Mouse (Mus musculus) midbrain, embryonic 13.5 days (tissue): ENCODE data around the gene Idua. TPM values are rescaled to one million over a fixed set of nuclear protein-coding genes. Genes with fewer than 3 reads are reported as not detected.

Experiments
- ATAC-seq: fragments of 200-750 bp; cut with Nextera tagmentation; 2 replicates; pipeline ENCODE4 v1.8.0; 2017; ENCODE audit warnings: mild to moderate bottlenecking, moderate TSS enrichment, moderate library complexity
- H3K27ac ChIP-seq: fragments of 300-500 bp; sonication (generic); 2 replicates; pipeline ENCODE4 v1.5.1; 2015; ENCODE audit warnings: inconsistent platforms, mild to moderate bottlenecking, moderate library complexity
- H3K27me3 ChIP-seq: fragments of 300-500 bp; sonication (generic); 2 replicates; pipeline ENCODE4 v1.6.1; 2015; ENCODE audit warnings: mild to moderate bottlenecking, inconsistent platforms
- H3K36me3 ChIP-seq: fragments of 300-500 bp; sonication (generic); 2 replicates; pipeline ENCODE4 v1.6.1; 2015; ENCODE audit warnings: mild to moderate bottlenecking, inconsistent platforms
- H3K4me1 ChIP-seq: fragments of 300-500 bp; sonication (generic); replicated peaks from 2 replicates; pipeline ENCODE4 v1.6.1; 2015; ENCODE audit warnings: inconsistent platforms
- H3K4me2 ChIP-seq: fragments of 300-500 bp; sonication (generic); replicated peaks from 2 replicates; pipeline ENCODE4 v1.6.1; 2015; ENCODE audit warnings: moderate library complexity, mild to moderate bottlenecking, inconsistent platforms
- H3K4me3 ChIP-seq: fragments of 300-500 bp; sonication (generic); replicated peaks from 2 replicates; pipeline ENCODE4 v1.5.1; 2015; ENCODE audit warnings: mild to moderate bottlenecking, inconsistent platforms
- H3K9ac ChIP-seq: fragments of 300-500 bp; sonication (generic); replicated peaks from 2 replicates; pipeline ENCODE4 v1.6.1; 2015; ENCODE audit warnings: mild to moderate bottlenecking, inconsistent platforms
- H3K9me3 ChIP-seq: fragments of 300-500 bp; sonication (generic); 2 replicates; pipeline ENCODE4 v1.6.1; 2016; ENCODE audit warnings: mild to moderate bottlenecking, inconsistent platforms
- WGBS: fragments of 180-500 bp; shearing (Covaris S2); methylation state at CpG from one replicate; pipeline ENCODE4 v1.1.7; 2015; 5-methylcytosine and 5-hydroxymethylcytosine counted together
- polyA plus RNA-seq: library from polyadenylated mRNA; unstranded; fragments of >200 nt; fragmentation: Nextera tagmentation; extraction: Ambion mirVana; gene quantifications from 2 replicates; pipeline ENCODE4 v1.2.1, GENCODE M21; 2015

The Idua gene
- polyA plus RNA-seq, 1 experiment from 2014 or later: 10.6 TPM

DNA sequence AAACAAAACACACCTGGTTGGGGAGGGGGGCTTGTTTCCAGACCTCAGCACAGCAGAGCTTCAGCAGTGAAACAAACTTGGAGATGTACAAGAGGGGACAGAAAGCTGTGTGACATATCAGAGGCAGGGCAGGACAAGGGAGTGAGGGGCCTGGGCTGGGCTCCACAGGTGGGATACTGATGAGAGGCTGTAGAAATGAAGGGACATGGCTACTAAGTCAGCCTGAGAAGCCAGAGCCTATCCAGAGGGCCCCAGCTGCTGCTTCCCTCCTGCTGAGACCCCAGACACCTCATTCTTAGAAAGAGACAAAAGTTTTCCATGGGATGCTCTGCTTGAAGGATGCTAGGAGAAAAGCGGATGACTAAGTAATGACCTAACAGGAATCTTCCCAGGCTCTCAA lies 1.5 kb upstream of the Idua start:
- 87% methylated on average over 1 of the region's 1 CpGs for WGBS
- Histone ChIP-seq H3K4me3 (no peak overlapping the region), H3K4me2 (no peak overlapping the region; the same call in none of the 2 replicates), H3K27me3 (no peaks in the 10 kb centered on the region), H3K9ac (0 out of 2 replicates have a peak overlapping the region, but pooled peaks have one; percentile 94), H3K9me3 (no peaks in the 10 kb centered on the region), H3K27ac (no peak overlapping the region), H3K36me3 (peaks cover 44% of the 10 kb centered on the region), H3K4me1 (peaks cover 31% of the 10 kb centered on the region)
- no peak for ATAC-seq

DNA sequence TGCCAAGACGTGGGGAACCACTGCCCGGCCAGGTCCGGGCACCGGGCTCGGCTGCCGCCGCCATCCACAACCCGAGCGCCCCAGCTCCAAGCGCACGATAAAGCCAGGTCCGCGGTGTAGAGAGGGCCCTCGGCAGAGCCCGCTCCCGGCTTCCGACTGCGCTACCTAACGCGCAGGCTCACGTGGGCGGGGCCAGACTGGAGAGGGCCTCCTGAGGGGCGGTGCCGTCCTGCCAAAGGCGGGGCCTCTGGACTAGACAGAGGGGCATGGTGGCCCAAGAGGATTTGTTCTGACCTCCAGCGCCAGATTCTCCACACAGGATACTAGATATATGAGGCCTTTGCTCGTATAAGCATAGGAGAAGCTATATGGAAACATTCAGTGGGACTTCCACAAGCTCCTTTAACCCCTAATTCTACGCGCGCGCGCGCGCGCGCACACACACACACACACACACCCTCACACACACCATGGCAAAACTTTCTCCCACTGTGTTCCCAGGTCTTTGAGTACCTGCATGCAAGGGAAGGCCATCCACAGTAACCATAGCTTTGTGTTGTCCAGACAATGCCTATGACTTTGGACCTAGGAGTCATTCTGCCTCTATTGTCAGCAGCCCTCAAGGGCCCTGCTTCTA lies 619 bp downstream of the Idua start:
- whole genome bisulfite sequencing: 13% methylated on average over 36 of the region's 36 CpGs

DNA sequence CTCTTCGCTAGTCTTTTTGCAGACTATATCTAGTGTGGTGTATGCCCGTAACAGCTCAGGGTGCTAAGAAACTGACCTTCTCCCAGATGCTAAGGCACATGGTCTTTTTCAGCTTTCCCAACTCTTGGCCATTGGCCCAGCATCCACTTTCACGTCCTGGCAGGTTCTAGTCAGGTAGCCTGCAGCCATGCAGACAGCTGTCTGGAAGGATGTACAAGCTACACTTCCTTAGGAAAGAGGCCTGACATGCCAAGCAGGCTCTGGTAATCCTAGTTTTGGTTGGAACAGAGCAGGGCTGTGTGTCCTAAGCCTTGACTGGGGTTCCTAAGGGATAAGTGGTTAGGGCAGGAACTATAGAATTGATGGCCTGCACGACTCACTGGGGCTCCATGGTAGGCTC lies 2.6 kb downstream of the Idua start:
- no peak for ATAC-seq
- no peaks in the 10 kb centered on the region for H3K9me3 ChIP-seq
- H3K4me2 ChIP-seq: no peak overlapping the region
- H3K9ac ChIP-seq: no peak overlapping the region
- peaks cover 30% of the 10 kb centered on the region for H3K4me1 ChIP-seq
- no peaks in the 10 kb centered on the region for H3K27me3 ChIP-seq
- no peak overlapping the region for H3K27ac ChIP-seq
- 82% methylated on average over 4 of the region's 4 CpGs for WGBS
- no peak overlapping the region for H3K4me3 ChIP-seq
- peaks cover 4% of the 10 kb centered on the region; the same call in 1 of the 2 replicates for H3K36me3 ChIP-seq

More for the DNA sequence above, 619 bp downstream of the Idua start:
- H3K9me3 ChIP-seq: no peaks in the 10 kb centered on the region
- peak; percentile 98 for ATAC-seq
- H3K27ac ChIP-seq: peak overlapping the region; percentile 44; the same call in 1 of the 2 replicates
- H3K27me3 ChIP-seq: no peaks in the 10 kb centered on the region
- H3K36me3 ChIP-seq: peaks cover 22% of the 10 kb centered on the region
- peak overlapping the region; percentile 88 for H3K4me3 ChIP-seq
- H3K9ac ChIP-seq: peak overlapping the region; percentile 94
- H3K4me2 ChIP-seq: peak overlapping the region; percentile 93
- peaks cover 31% of the 10 kb centered on the region for H3K4me1 ChIP-seq

- 43% methylated on average over 3 of the region's 3 CpGs for WGBS
These were observed 4.9 kb downstream of the Idua start for GRCm38 (mm10) chr5:108665066-108665465.

DNA sequence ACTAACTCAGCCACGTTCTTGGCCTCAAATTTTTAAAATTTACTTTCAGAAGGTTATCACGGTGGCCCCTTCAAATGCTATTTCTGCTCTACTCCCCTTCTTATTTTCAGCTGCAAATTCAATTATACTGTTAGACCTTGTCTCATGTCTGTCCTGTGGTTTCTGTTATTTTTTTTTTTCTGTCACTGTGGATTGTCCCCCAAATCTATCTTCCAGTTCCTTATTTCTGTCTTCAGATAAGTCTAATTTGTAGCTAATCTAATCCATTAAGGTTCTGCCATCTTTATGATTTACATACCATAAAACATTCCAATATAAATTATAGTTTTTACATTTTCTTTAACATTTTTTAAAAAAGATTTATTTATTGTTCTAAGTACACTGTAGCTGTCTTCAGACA lies 7.2 kb downstream of the Idua start:
- H3K9me3 ChIP-seq: no peaks in the 10 kb centered on the region
- ATAC-seq: no peak
- peaks cover 13% of the 10 kb centered on the region for H3K36me3 ChIP-seq
- no peak overlapping the region for H3K9ac ChIP-seq
- H3K27ac ChIP-seq: no peak overlapping the region
- no peaks in the 10 kb centered on the region for H3K27me3 ChIP-seq
- peaks cover 22% of the 10 kb centered on the region for H3K4me1 ChIP-seq
- H3K4me3 ChIP-seq: no peak overlapping the region
- WGBS: 85% methylated on average over 2 of the region's 2 CpGs
- no peak overlapping the region for H3K4me2 ChIP-seq

More at GRCm38 (mm10) chr5:108665066-108665465, 4.9 kb downstream of the Idua start:
- Histone ChIP-seq H3K36me3 (no peaks in the 10 kb centered on the region), H3K27ac (no peak overlapping the region), H3K4me1 (peaks cover 21% of the 10 kb centered on the region), H3K27me3 (no peaks in the 10 kb centered on the region), H3K4me2 (no peak overlapping the region), H3K4me3 (no peak overlapping the region), H3K9ac (no peak overlapping the region), H3K9me3 (no peaks in the 10 kb centered on the region)
- ATAC-seq: no peak

DNA sequence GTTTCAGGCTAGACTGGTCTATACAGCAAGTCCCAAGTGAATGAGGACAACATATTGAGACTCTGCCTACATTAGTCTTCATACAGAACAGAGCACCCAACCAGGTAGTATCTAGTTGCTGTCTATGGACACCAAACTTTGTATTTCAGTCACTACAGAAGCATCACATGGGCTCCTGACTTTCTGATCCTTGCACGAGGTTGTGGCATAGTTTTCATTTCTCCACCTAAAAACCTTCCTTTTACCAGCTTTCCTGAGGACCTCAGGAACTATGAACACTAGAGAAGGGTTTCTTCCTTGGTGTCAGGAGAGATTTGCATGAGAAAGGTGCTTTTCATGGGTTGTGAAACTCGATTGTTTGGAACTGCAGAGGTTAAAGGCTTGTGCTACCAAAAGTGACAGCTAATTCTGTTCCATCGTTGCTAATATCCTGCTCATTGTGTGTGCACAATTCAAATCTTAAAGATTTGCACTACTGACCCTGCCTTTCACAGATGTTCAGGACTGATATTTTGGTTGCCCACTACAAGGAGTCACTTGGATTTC lies 8.3 kb downstream of the Idua start:
- Histone ChIP-seq H3K27me3 (no peaks in the 10 kb centered on the region), H3K4me3 (peak overlapping the region; percentile 51), H3K4me2 (peak overlapping the region; percentile 66), H3K27ac (peak overlapping the region; percentile 85), H3K4me1 (peaks cover 22% of the 10 kb centered on the region), H3K9ac (peak overlapping the region; percentile 77), H3K36me3 (peaks cover 22% of the 10 kb centered on the region), H3K9me3 (no peaks in the 10 kb centered on the region)
- no peak for ATAC-seq
- 11% methylated on average over 3 of the region's 3 CpGs for WGBS

- ATAC-seq: peak; percentile 81
- Histone ChIP-seq H3K4me1 (peaks cover 22% of the 10 kb centered on the region), H3K27me3 (no peaks in the 10 kb centered on the region), H3K4me2 (peak within 1 kb of the TSS; percentile 66), H3K9ac (peak within 1 kb of the TSS; percentile 77), H3K27ac (peak within 1 kb of the TSS; percentile 85), H3K4me3 (peak within 1 kb of the TSS; percentile 51), H3K36me3 (peaks cover 29% of the 10 kb centered on the region), H3K9me3 (no peaks in the 10 kb centered on the region)
- WGBS: 7% methylated on average over 43 of the region's 43 CpGs
These were observed 9.1 kb downstream of the Idua start, which contains the start of gene Dgkq for GRCm38 (mm10) chr5:108668977-108669936. Gene Dgkq (minus strand): TSS chr5:108669672.

- Histone ChIP-seq H3K27me3 (no peaks in the 10 kb centered on the region), H3K4me3 (peak overlapping the region; percentile 51), H3K4me2 (peak overlapping the region; percentile 66), H3K36me3 (peaks cover 29% of the 10 kb centered on the region), H3K9me3 (no peaks in the 10 kb centered on the region), H3K9ac (peak overlapping the region; percentile 77), H3K4me1 (peaks cover 22% of the 10 kb centered on the region), H3K27ac (no peak overlapping the region)
- WGBS: 86% methylated on average over 9 of the region's 9 CpGs
- ATAC-seq: peak; percentile 2
These were observed 9.9 kb downstream of the Idua start for GRCm38 (mm10) chr5:108669986-108670385.

- ATAC-seq: no peak
- no peaks in the 10 kb centered on the region for H3K27me3 ChIP-seq
- peaks cover 29% of the 10 kb centered on the region for H3K36me3 ChIP-seq
- H3K9ac ChIP-seq: no peak overlapping the region
- peaks cover 22% of the 10 kb centered on the region for H3K4me1 ChIP-seq
- no peak overlapping the region for H3K4me3 ChIP-seq
- H3K4me2 ChIP-seq: no peak overlapping the region
- H3K9me3 ChIP-seq: no peaks in the 10 kb centered on the region
- no peak overlapping the region for H3K27ac ChIP-seq
These were observed 10.7 kb downstream of the Idua start for GRCm38 (mm10) chr5:108670785-108671184.

DNA sequence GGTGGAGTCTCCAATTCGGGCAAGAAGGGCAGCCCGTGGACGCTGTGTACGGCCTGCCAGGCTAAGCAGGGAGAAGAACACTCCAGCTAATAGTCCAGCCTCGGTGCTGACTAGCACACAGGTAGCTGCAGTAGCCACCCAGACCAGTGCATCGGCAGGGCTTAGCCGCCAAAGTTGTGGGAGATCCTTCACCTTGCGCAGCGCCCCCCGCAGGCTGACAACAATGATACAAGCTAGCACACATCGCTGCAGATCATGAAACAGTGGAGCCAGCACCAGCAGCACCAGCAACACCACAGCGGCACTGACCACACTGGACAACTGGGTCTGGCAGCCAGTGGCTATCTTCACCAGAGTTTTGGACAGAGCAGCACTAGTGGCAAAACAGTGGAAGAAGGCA lies 11.6 kb downstream of the Idua start:
- no peaks in the 10 kb centered on the region for H3K27me3 ChIP-seq
- no peak overlapping the region for H3K27ac ChIP-seq
- no peak for ATAC-seq
- H3K4me2 ChIP-seq: no peak overlapping the region
- H3K36me3 ChIP-seq: peaks cover 29% of the 10 kb centered on the region
- H3K4me1 ChIP-seq: peaks cover 25% of the 10 kb centered on the region
- H3K4me3 ChIP-seq: no peak overlapping the region
- no peaks in the 10 kb centered on the region for H3K9me3 ChIP-seq
- no peak overlapping the region for H3K9ac ChIP-seq
- WGBS: 93% methylated on average over 12 of the region's 12 CpGs

DNA sequence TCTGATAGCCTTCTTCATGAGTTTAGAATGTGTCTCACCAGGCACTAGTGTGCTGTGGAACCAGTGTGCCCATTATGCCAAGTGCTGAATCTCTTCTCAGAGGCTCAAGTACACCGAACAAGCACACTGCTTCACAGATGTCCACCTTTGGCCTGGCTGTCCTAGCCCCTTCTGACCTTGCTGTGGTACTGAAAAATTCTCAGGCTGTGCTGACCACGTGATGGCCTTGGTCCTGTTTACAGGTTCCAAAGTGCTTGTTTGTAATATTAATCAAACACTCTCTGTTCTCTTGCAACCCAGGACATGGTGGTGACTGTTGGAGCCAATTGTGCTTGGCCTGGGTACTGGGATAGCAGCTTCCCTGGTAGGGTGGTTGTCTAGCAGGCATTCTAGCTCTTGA lies 14.5 kb downstream of the Idua start:
- H3K9me3 ChIP-seq: no peaks in the 10 kb centered on the region
- ATAC-seq: no peak
- no peak overlapping the region for H3K27ac ChIP-seq
- no peaks in the 10 kb centered on the region for H3K27me3 ChIP-seq
- peaks cover 28% of the 10 kb centered on the region for H3K4me1 ChIP-seq
- 80% methylated on average over 2 of the region's 2 CpGs for WGBS
- H3K4me3 ChIP-seq: no peak overlapping the region
- no peak overlapping the region for H3K4me2 ChIP-seq
- no peak overlapping the region for H3K9ac ChIP-seq
- H3K36me3 ChIP-seq: peaks cover 29% of the 10 kb centered on the region
